Mouse (Mus musculus): ENCODE results near the gene Plppr1. TPM values are rescaled to one million over a fixed set of nuclear protein-coding genes. Genes with fewer than 3 reads are reported as not detected.

The Plppr1 gene
- polyA plus RNA-seq, 1 experiment from 2014 or later, result 10.4 TPM

DNA sequence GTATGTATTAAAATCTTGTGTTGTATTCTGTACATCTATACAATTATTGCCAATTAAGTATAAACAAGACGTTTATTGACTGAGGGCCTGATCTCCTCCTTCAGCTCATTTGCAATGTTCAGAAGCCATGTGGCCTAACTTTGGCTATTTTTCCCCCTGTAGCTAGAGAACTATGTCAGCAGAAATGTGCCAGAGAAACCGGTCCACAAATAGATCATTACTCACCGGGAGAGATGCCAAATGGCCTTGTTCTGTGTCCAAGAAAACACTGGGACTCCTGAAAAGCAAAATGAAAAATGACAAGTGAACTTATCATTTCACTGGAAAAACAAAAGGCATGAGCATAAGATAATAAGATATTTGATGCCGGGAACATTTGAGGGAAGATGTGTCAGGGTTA, 13.8 kb downstream of the Plppr1 start:
- Histone ChIP-seq H3K9ac (no peak overlapping the region), H3K4me1 (no peaks in the 10 kb centered on the region), H3K4me3 (replicated peaks) (no peak overlapping the region), H3K36me3 (no peaks in the 10 kb centered on the region), H3K27ac (replicated peaks) (no peak overlapping the region), H3K27me3 (no peaks in the 10 kb centered on the region), H3K9me3 (replicated peaks) (no peaks in the 10 kb centered on the region), H3K4me2 (replicated peaks) (no peak overlapping the region)
- no peak for ATAC-seq (ENCODE audit: insufficient number of reproducible peaks, low FRiP score, low TSS enrichment, low read depth)
- 62% methylated on average over 4 of the region's 4 CpGs for WGBS

DNA sequence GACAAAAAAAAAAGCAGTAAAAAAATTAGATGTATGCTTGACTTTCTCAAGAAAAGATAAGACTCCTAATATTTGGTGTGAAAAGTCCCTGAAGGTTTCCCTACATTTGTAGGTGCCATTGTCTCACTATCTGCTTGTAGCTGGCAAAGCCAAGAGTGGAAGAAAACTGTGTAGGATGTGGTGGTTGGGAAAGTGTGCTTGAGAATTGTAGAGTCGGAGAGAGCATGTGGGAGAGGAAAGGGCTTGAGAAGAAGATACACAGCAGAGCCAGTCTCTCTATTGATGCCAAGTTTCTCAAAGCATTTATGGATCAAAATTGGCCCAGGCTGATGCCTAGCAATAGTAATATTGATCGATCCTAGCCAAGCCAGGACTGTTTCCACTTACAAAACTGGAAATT, 16.8 kb downstream of the Plppr1 start:
- H3K36me3 ChIP-seq, result no peaks in the 10 kb centered on the region
- no peak overlapping the region for H3K4me3 ChIP-seq (replicated peaks)
- H3K27ac ChIP-seq (replicated peaks), result no peak overlapping the region
- WGBS, result 82% methylated on average over 2 of the region's 2 CpGs
- ATAC-seq (ENCODE audit: insufficient number of reproducible peaks, low FRiP score, low TSS enrichment, low read depth), result no peak
- H3K27me3 ChIP-seq, result no peaks in the 10 kb centered on the region
- H3K4me1 ChIP-seq, result no peaks in the 10 kb centered on the region
- no peak overlapping the region for H3K9ac ChIP-seq
- H3K9me3 ChIP-seq (replicated peaks), result no peaks in the 10 kb centered on the region
- H3K4me2 ChIP-seq (replicated peaks), result no peak overlapping the region

DNA sequence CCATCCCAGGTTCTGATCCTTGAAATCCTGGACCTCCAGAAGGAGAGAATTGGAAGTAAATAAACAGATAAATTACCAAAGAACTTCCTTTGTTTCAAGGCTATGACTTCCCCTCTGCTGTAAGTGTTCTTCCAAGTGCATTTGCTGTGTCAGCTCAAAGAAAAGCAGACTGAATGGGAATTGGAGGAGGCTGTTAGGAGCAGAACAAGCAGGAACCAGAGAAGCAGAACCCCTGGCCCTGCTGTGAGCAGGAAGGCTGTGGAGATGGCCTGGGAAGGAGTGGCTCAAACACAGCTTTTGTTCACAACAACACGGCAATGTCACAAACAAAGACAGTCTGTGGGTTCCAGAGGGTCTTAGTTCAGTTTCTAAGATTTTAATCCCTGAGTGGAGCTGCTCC, 20.3 kb downstream of the Plppr1 start:
- H3K27ac ChIP-seq (replicated peaks), result no peak overlapping the region
- no peak overlapping the region for H3K4me3 ChIP-seq (replicated peaks)
- WGBS, result 41% methylated on average over 1 of the region's 1 CpGs
- H3K4me1 ChIP-seq, result no peaks in the 10 kb centered on the region
- ATAC-seq (ENCODE audit: insufficient number of reproducible peaks, low FRiP score, low TSS enrichment, low read depth), result no peak
- no peak overlapping the region for H3K4me2 ChIP-seq (replicated peaks)
- H3K9me3 ChIP-seq (replicated peaks), result no peaks in the 10 kb centered on the region
- no peaks in the 10 kb centered on the region for H3K36me3 ChIP-seq
- no peaks in the 10 kb centered on the region for H3K27me3 ChIP-seq
- no peak overlapping the region for H3K9ac ChIP-seq

DNA sequence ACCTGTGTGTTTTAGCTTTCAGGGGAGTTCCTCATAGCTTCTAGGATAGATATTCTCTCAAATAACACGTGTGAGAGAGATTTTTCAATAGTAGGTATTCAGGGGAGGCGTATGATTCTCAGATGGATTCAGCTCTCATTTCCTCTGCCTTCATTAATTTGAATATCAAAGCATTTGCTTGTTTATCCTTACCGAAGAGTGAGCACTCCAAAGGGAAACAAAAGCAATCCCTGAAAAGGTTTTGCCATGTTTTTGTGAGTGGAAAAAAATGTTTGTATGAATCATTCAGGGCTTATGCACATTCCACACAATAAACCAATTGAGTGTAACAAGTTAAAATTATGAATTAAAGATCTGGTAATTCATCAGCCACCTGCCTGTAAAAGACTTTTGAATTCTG, 29.1 kb downstream of the Plppr1 start:
- H3K27me3 ChIP-seq, result no peaks in the 10 kb centered on the region
- H3K9me3 ChIP-seq (replicated peaks), result no peaks in the 10 kb centered on the region
- 53% methylated on average over 3 of the region's 3 CpGs for WGBS
- no peak for ATAC-seq (ENCODE audit: insufficient number of reproducible peaks, low FRiP score, low TSS enrichment, low read depth)
- no peak overlapping the region for H3K9ac ChIP-seq
- H3K36me3 ChIP-seq, result no peaks in the 10 kb centered on the region
- H3K4me2 ChIP-seq (replicated peaks), result no peak overlapping the region
- no peak overlapping the region for H3K27ac ChIP-seq (replicated peaks)
- H3K4me3 ChIP-seq (replicated peaks), result no peak overlapping the region
- no peaks in the 10 kb centered on the region for H3K4me1 ChIP-seq

DNA sequence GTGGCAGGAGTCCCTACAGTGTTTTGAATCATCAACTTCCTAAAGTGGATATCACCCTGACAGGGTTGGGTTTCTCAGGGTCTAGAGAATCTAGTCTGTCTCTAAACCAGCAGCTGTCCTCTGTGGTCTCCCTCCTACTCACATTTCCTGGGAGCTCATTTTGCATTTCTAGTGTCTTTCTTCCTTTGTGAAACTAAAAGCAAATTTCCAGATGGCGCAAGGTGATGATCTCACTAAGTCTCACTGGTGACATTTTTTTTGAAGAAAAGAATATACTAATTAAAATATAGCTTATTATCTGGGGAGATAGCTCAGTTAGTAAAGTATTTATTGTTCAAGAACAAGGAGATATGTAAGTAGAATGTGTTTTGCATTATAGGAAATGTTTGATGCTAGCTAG, 31.4 kb downstream of the Plppr1 start:
- H3K9me3 ChIP-seq (replicated peaks), result no peaks in the 10 kb centered on the region
- H3K9ac ChIP-seq, result no peak overlapping the region
- H3K4me1 ChIP-seq, result no peaks in the 10 kb centered on the region
- H3K4me3 ChIP-seq (replicated peaks), result no peak overlapping the region
- no peak overlapping the region for H3K4me2 ChIP-seq (replicated peaks)
- WGBS, result 85% methylated on average over 1 of the region's 1 CpGs
- no peaks in the 10 kb centered on the region for H3K27me3 ChIP-seq
- no peaks in the 10 kb centered on the region for H3K36me3 ChIP-seq
- H3K27ac ChIP-seq (replicated peaks), result no peak overlapping the region
- ATAC-seq (ENCODE audit: insufficient number of reproducible peaks, low FRiP score, low TSS enrichment, low read depth), result no peak

DNA sequence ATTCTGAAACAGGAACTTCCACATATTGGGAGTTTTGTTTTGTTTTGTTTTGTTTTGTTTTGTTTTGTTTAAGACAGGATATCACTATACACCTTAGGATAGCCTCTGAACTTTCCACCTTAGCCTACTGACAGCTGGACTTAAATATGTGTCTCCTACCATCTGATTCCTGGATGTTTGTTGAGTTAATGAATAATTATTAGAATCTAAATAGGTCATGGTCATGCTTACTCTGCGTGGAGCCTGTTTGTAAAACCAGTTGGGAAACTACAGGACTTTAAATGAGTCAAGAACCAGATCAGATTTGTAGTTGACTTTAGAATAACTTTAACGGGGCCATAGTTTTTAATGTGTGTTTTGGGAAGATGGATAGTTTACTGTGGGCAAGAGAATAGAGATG, 40.4 kb downstream of the Plppr1 start:
- no peak for ATAC-seq (ENCODE audit: insufficient number of reproducible peaks, low FRiP score, low TSS enrichment, low read depth)
- Histone ChIP-seq H3K27me3 (no peaks in the 10 kb centered on the region), H3K36me3 (no peaks in the 10 kb centered on the region), H3K27ac (replicated peaks) (no peak overlapping the region), H3K4me3 (replicated peaks) (no peak overlapping the region), H3K9me3 (replicated peaks) (no peaks in the 10 kb centered on the region), H3K4me1 (no peaks in the 10 kb centered on the region), H3K4me2 (replicated peaks) (no peak overlapping the region), H3K9ac (no peak overlapping the region)
- WGBS, result 74% methylated on average over 2 of the region's 2 CpGs

DNA sequence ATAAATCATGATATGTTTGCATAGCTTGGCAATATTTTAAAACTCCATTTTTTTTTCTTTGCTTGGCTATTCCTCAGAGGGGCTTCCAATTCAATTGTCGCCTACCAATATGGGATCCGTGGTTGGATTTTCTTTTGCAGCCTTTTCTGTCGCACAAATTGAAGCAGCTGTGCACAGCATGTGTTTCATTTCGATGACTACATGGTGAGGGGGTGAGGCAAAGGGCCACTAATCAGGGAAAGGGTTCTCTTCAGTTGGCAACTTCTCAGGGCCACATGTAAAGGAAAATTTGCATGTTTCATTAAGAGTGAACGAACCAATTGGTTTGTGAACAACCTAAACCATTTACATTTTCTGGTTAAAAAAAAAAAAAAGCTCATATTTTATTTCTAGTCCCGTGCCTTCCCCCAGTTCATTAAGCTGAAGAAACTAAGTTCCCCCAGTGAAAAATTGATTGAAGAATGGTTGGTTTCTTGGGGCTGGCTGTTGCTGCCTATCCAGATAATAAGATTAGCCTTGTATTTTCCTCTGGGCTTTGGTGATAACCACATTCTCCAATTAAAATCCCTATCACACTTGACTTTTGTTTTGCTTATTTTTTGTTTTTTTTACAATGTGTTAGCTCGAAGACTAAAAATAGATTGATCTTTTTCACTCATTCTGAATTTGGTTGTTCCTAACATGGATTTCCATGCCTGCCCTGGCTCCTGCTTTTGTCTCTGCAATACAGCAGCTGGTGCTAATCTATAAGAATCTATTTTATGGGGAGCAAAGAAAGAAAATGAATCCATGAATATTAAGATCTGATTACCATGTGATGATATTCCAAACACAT, 43.1 kb downstream of the Plppr1 start:
- ATAC-seq (ENCODE audit: insufficient number of reproducible peaks, low FRiP score, low TSS enrichment, low read depth), result no peak
- Histone ChIP-seq H3K4me2 (replicated peaks) (no peak overlapping the region), H3K4me3 (replicated peaks) (no peak overlapping the region), H3K4me1 (no peaks in the 10 kb centered on the region), H3K27me3 (no peaks in the 10 kb centered on the region), H3K36me3 (no peaks in the 10 kb centered on the region), H3K9ac (no peak overlapping the region), H3K9me3 (replicated peaks) (no peaks in the 10 kb centered on the region), H3K27ac (replicated peaks) (no peak overlapping the region)
- WGBS, result 56% methylated on average over 7 of the region's 7 CpGs

DNA sequence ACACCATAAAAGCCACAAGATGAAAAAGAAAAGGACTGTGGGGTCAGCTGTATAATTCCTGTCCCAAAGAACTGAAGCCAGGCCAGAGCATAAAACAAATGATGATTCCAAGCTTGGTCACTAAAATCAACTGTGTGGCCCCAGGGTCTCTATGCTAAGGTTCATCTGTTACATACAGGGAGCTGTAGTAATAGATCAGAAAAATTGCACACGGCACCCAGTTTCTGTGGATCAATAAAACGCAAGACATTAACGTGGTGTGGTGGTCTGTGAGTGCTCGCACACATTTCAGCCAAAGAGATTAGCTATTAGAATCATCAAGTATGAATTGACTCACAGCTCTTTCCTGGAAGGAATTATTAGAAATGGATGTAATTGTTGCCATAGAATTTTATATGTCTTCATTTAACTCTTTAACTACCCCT, 43.7 kb downstream of the Plppr1 start:
- H3K9me3 ChIP-seq (replicated peaks), result no peaks in the 10 kb centered on the region
- no peaks in the 10 kb centered on the region for H3K4me1 ChIP-seq
- H3K9ac ChIP-seq, result no peak overlapping the region
- no peak overlapping the region for H3K4me2 ChIP-seq (replicated peaks)
- H3K27me3 ChIP-seq, result no peaks in the 10 kb centered on the region
- H3K36me3 ChIP-seq, result no peaks in the 10 kb centered on the region
- WGBS, result 86% methylated on average over 4 of the region's 4 CpGs
- no peak overlapping the region for H3K27ac ChIP-seq (replicated peaks)
- no peak overlapping the region for H3K4me3 ChIP-seq (replicated peaks)
- ATAC-seq (ENCODE audit: insufficient number of reproducible peaks, low FRiP score, low TSS enrichment, low read depth), result no peak

DNA sequence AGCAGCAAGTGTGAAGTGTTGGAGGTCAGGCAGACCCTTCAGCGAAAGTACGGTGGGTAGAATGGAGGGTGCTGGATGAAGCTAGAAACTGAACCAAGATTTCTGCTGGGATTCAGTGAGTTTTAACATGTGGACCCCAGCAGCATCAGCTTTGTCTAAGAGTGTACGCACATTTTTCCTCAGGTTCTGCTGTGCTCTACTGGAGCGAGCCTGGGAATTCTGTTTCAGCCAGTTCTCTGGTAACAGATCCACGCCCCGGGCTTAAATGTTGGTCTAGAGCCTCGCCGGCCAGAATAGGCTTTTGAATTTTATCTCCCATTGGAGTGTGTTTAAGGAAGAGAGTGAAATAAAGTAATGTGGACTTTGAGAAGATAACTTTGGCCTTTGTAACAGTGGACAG, 45.8 kb downstream of the Plppr1 start:
- Histone ChIP-seq H3K36me3 (no peaks in the 10 kb centered on the region), H3K27ac (replicated peaks) (no peak overlapping the region), H3K9me3 (replicated peaks) (no peaks in the 10 kb centered on the region), H3K27me3 (no peaks in the 10 kb centered on the region), H3K4me1 (no peaks in the 10 kb centered on the region), H3K4me3 (replicated peaks) (no peak overlapping the region), H3K4me2 (replicated peaks) (no peak overlapping the region), H3K9ac (no peak overlapping the region)
- WGBS, result 84% methylated on average over 8 of the region's 8 CpGs
- ATAC-seq (ENCODE audit: insufficient number of reproducible peaks, low FRiP score, low TSS enrichment, low read depth), result no peak

DNA sequence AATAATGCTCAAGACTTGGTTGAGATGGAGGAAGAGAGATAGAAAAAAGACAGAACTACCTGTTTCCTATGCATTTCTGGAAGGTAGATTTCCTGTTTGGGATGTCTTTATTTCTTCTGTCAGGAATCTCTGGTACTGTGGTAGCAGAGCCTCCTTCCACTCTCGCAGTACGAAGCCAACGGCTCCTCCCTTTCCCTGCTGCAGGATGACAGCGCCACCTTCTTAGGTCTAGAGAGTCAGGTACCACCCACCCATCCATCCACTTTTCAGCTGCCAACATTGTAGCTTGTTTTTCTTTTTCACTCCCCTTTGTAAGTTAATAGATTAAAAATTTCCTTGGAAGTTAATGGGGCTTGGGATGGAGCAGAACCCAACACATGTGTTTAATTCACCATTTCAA, 48.8 kb downstream of the Plppr1 start:
- no peak overlapping the region for H3K27ac ChIP-seq (replicated peaks)
- H3K36me3 ChIP-seq, result no peaks in the 10 kb centered on the region
- no peaks in the 10 kb centered on the region for H3K9me3 ChIP-seq (replicated peaks)
- H3K9ac ChIP-seq, result no peak overlapping the region
- no peaks in the 10 kb centered on the region for H3K27me3 ChIP-seq
- H3K4me3 ChIP-seq (replicated peaks), result no peak overlapping the region
- H3K4me1 ChIP-seq, result no peaks in the 10 kb centered on the region
- H3K4me2 ChIP-seq (replicated peaks), result no peak overlapping the region
- WGBS, result 79% methylated on average over 4 of the region's 4 CpGs
- ATAC-seq (ENCODE audit: insufficient number of reproducible peaks, low FRiP score, low TSS enrichment, low read depth), result no peak

DNA sequence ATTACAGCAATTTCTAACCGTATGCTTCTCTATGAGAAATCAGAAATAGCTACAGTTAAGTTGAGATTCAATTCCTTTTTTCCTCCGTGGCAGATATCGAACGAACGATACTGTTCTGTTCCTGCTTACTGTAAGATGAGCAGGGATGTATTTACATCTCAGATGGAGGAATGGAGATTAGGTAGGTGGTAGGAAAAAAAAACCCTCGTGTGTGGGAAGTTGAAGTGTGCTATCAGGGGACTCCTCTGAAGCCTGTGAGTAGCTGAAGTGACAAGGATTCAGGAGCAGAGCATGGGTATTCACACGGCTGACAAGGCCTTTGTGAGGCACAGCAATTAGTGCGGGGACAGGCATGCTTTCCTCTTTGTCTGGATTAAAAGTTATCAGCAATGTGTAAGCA, 49.3 kb downstream of the Plppr1 start:
- H3K4me1 ChIP-seq, result no peaks in the 10 kb centered on the region
- H3K27me3 ChIP-seq, result no peaks in the 10 kb centered on the region
- H3K9me3 ChIP-seq (replicated peaks), result no peaks in the 10 kb centered on the region
- no peak overlapping the region for H3K9ac ChIP-seq
- no peak overlapping the region for H3K4me3 ChIP-seq (replicated peaks)
- H3K4me2 ChIP-seq (replicated peaks), result no peak overlapping the region
- no peak overlapping the region for H3K27ac ChIP-seq (replicated peaks)
- no peak for ATAC-seq (ENCODE audit: insufficient number of reproducible peaks, low FRiP score, low TSS enrichment, low read depth)
- H3K36me3 ChIP-seq, result no peaks in the 10 kb centered on the region
- WGBS, result 56% methylated on average over 8 of the region's 8 CpGs

DNA sequence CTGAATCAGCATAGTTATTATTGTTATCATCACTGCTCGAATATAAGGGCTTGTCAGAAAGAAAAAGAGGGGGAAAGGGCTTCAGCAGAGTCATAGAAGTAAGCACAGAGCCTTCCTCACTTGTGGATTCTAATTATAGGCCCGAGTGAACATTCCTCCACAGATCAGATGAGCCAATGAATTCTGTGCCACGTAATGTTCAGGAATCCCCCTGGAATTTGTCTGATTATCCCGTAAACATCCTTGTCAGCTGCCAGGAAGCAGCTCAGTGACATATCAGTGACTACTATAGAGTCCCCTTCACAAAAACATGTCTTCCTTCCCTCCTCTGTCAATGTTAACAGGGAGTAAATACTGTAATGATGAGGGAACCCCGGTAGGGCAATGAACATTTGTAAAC, 50.9 kb downstream of the Plppr1 start:
- Histone ChIP-seq H3K36me3 (no peaks in the 10 kb centered on the region), H3K27me3 (no peaks in the 10 kb centered on the region), H3K4me3 (replicated peaks) (no peak overlapping the region), H3K9me3 (replicated peaks) (no peaks in the 10 kb centered on the region), H3K27ac (replicated peaks) (no peak overlapping the region), H3K4me1 (no peaks in the 10 kb centered on the region), H3K4me2 (replicated peaks) (no peak overlapping the region), H3K9ac (no peak overlapping the region)
- WGBS, result 30% methylated on average over 5 of the region's 5 CpGs
- ATAC-seq (ENCODE audit: insufficient number of reproducible peaks, low FRiP score, low TSS enrichment, low read depth), result no peak

Data from embryonic facial prominence, embryonic 15.5 days (tissue).